14 mouse cellular contexts compared by ENCODE assay signal in genomic region chrX:48147741-48148186, GRCm38 (mm10). TPM values are rescaled to one million over a fixed set of nuclear protein-coding genes. Genes with fewer than 3 reads are reported as not detected.
A peak's percentile ranks its signal among the peaks of the same experiment; 100 is the strongest.
DNase-seq lines count a peak whose midpoint lies in the region; ATAC-seq and TF ChIP-seq lines count a peak whose summit lies in the region.
"Had no signal": no experiment of that assay in that cellular context is flagged by ENCODE, and none has a peak within 500 bp of the region (broad histone marks: within the 10 kb centered on the region; RNA-seq: fewer than 3 reads in every experiment).

No protein-coding gene starts in this region.

- TF ChIP-seq EP300 in heart, postnatal 0 days (IDR thresholded peaks at IDR 0.05; ENCODE audit: low read depth) = no peak

- H3K4me3 ChIP-seq in heart, postnatal 0 days (ENCODE audit: low read depth, low read length) = peak overlapping the region; percentile 4; the same call in 1 of the 2 replicates
- no peak overlapping the region for H3K4me3 ChIP-seq in heart, embryonic 11.5 days (ENCODE audit: low read depth, low read length)
- no peak overlapping the region for H3K4me3 ChIP-seq in intestine, embryonic 15.5 days (replicated peaks)
- H3K4me3 ChIP-seq: embryonic facial prominence, embryonic 10.5 days; neural tube, embryonic 15.5 days had no signal

- no peak overlapping the region for H3K4me2 ChIP-seq in heart, postnatal 0 days (ENCODE audit: low read depth, low read length)
- no peak overlapping the region for H3K4me2 ChIP-seq in heart, embryonic 11.5 days
- H3K4me2 ChIP-seq in intestine, embryonic 15.5 days (replicated peaks) = no peak overlapping the region
- H3K4me2 ChIP-seq: neural tube, embryonic 15.5 days had no signal

- H3K4me1 ChIP-seq in heart, postnatal 0 days (ENCODE audit: control insufficient read depth, insufficient read depth) = no peaks in the 10 kb centered on the region
- no peaks in the 10 kb centered on the region for H3K4me1 ChIP-seq in heart, embryonic 11.5 days (ENCODE audit: control insufficient read depth, insufficient read depth, low read length)
- H3K4me1 ChIP-seq in intestine, embryonic 15.5 days (replicated peaks) = no peaks in the 10 kb centered on the region
- H3K4me1 ChIP-seq: neural tube, embryonic 15.5 days had no signal

- TF ChIP-seq CTCF in heart, postnatal 0 days (IDR thresholded peaks at IDR 0.05; ENCODE audit: low read depth) = no peak

- no peak overlapping the region for H3K9ac ChIP-seq in heart, postnatal 0 days (replicated peaks; ENCODE audit: low read depth, low read length)
- no peak overlapping the region for H3K9ac ChIP-seq in heart, embryonic 11.5 days (ENCODE audit: low read depth, low read length)
- H3K9ac ChIP-seq in intestine, embryonic 15.5 days = no peak overlapping the region
- H3K9ac ChIP-seq: neural tube, embryonic 15.5 days had no signal

- ATAC-seq in heart, postnatal 0 days (ENCODE audit: insufficient read depth, low read depth) = no peak
- ATAC-seq in heart, embryonic 11.5 days (replicated peaks; ENCODE audit: insufficient number of reproducible peaks, low FRiP score, low TSS enrichment) = no peak
- peak; percentile 53 for ATAC-seq in common myeloid progenitor, adult 5-6 weeks (replicated peaks; ENCODE audit: low read depth, poor library complexity, severe bottlenecking)
- peak; percentile 39 for ATAC-seq in megakaryocyte progenitor cell, adult 5-6 weeks (replicated peaks; ENCODE audit: poor library complexity)
- ATAC-seq in intestine, embryonic 15.5 days = no peak
- ATAC-seq: forebrain, embryonic 16.5 days had no signal

- no peaks in the 10 kb centered on the region for H3K27me3 ChIP-seq in heart, postnatal 0 days (ENCODE audit: control insufficient read depth, insufficient read depth, low read length)
- H3K27me3 ChIP-seq in heart, embryonic 11.5 days (ENCODE audit: control insufficient read depth, insufficient read depth, low read length) = no peaks in the 10 kb centered on the region
- no peaks in the 10 kb centered on the region for H3K27me3 ChIP-seq in intestine, embryonic 15.5 days (replicated peaks)
- H3K27me3 ChIP-seq: neural tube, embryonic 15.5 days had no signal

- WGBS in heart, postnatal 0 days = 73% methylated on average over 7 of the region's 7 CpGs
- WGBS in heart, embryonic 11.5 days (ENCODE audit: insufficient replicate concordance) = 82% methylated on average over 7 of the region's 7 CpGs
- WGBS in intestine, embryonic 15.5 days = 82% methylated on average over 7 of the region's 7 CpGs

- H3K27ac ChIP-seq in heart, postnatal 0 days (ENCODE audit: low read depth) = no peak overlapping the region
- no peak overlapping the region for H3K27ac ChIP-seq in heart, embryonic 11.5 days (ENCODE audit: low read depth, low read length)
- H3K27ac ChIP-seq in intestine, embryonic 15.5 days = no peak overlapping the region
- H3K27ac ChIP-seq: embryonic facial prominence, embryonic 10.5 days; neural tube, embryonic 15.5 days had no signal

- no peaks in the 10 kb centered on the region for H3K9me3 ChIP-seq in heart, postnatal 0 days (replicated peaks; ENCODE audit: control insufficient read depth, low read length)
- no peaks in the 10 kb centered on the region for H3K9me3 ChIP-seq in heart, embryonic 11.5 days (replicated peaks; ENCODE audit: control insufficient read depth, low read length)
- no peaks in the 10 kb centered on the region for H3K9me3 ChIP-seq in intestine, embryonic 15.5 days
- H3K9me3 ChIP-seq: embryonic facial prominence, embryonic 10.5 days; neural tube, embryonic 15.5 days had no signal

- H3K36me3 ChIP-seq in heart, postnatal 0 days (replicated peaks; ENCODE audit: control insufficient read depth, insufficient read depth, low read length) = no peaks in the 10 kb centered on the region
- H3K36me3 ChIP-seq in heart, embryonic 11.5 days (ENCODE audit: control insufficient read depth, insufficient read depth, low read length) = no peaks in the 10 kb centered on the region
- H3K36me3 ChIP-seq in intestine, embryonic 15.5 days = no peaks in the 10 kb centered on the region
- H3K36me3 ChIP-seq: embryonic facial prominence, embryonic 10.5 days; neural tube, embryonic 15.5 days had no signal

- DNase-seq in heart, postnatal 0 days (ENCODE audit: low spot score) = no peak
- DNase-seq in thymus, postnatal 10 days (ENCODE audit: low spot score in 2 of 2) = peak; percentile 59 to 75
- DNase-seq in embryo, embryonic 10 days (ENCODE audit: low spot score) = no peak
- DNase-seq in retina, postnatal 1 day = no peak
- DNase-seq: heart, postnatal 14 days; kidney, adult 8-10 months; layer of hippocampus, postnatal 36 days had no signal

RNA-seq across cellular contexts. Expression of gene Sash3, which starts 1.5 kb away (rescaled TPM):
- 0.61 and 5.7 TPM in 2 replicates for total RNA-seq in heart, postnatal 0 days (2014; rRNA removed; ENCODE audit: low replicate concordance)
- 0.52 and 0.67 TPM in 2 replicates for polyA plus RNA-seq in heart, postnatal 0 days (2015; fragmentation: Nextera tagmentation; extraction: Ambion mirVana)
- 0.76 and 1.0 TPM in 2 replicates for polyA plus RNA-seq in heart, embryonic 11.5 days (2014; fragmentation: Nextera tagmentation; extraction: Ambion mirVana)
- total RNA-seq in common myeloid progenitor, adult 5-6 weeks (2017) = 96.2 and 103 TPM in 2 replicates
- total RNA-seq in megakaryocyte progenitor cell, adult 5-6 weeks (2015) = 46.5 and 54.2 TPM in 2 replicates
- 77.9 and 86.1 TPM in 2 replicates for total RNA-seq in megakaryocyte progenitor cell, adult 5-6 weeks (2017)
- polyA plus RNA-seq in intestine, embryonic 15.5 days (2015; fragmentation: Nextera tagmentation; extraction: Ambion mirVana) = 3.1 and 3.4 TPM in 2 replicates

RNA-seq across cellular contexts. Expression of gene Xpnpep2, which starts 39.2 kb away (rescaled TPM):
- total RNA-seq in heart, postnatal 0 days (2014; rRNA removed; ENCODE audit: low replicate concordance) = 1.9 TPM in 1 of 2 replicates, not detected in the other
- 0.58 and 0.66 TPM in 2 replicates for polyA plus RNA-seq in heart, postnatal 0 days (2015; fragmentation: Nextera tagmentation; extraction: Ambion mirVana)
- 0.55 and 0.72 TPM in 2 replicates for polyA plus RNA-seq in heart, embryonic 11.5 days (2014; fragmentation: Nextera tagmentation; extraction: Ambion mirVana)
- not detected in 2 replicates for total RNA-seq in common myeloid progenitor, adult 5-6 weeks (2017)
- not detected in 2 replicates for total RNA-seq in megakaryocyte progenitor cell, adult 5-6 weeks (2015)
- not detected in 2 replicates for total RNA-seq in megakaryocyte progenitor cell, adult 5-6 weeks (2017)
- 3.4 and 4.0 TPM in 2 replicates for polyA plus RNA-seq in intestine, embryonic 15.5 days (2015; fragmentation: Nextera tagmentation; extraction: Ambion mirVana)

Comparison
In these comparisons a context has a peak if more than half of its experiments do, and no peak if none do; other contexts are left out.
1. ATAC-seq: peak in common myeloid progenitor, adult 5-6 weeks (single experiment) and megakaryocyte progenitor cell, adult 5-6 weeks (single experiment); none in heart, postnatal 0 days (single experiment), heart, embryonic 11.5 days (single experiment) and intestine, embryonic 15.5 days (single experiment).
2. DNase-seq: peak in thymus, postnatal 10 days (2 of 2); none in heart, postnatal 0 days (single experiment), embryo, embryonic 10 days (single experiment) and retina, postnatal 1 day (single experiment).